Mouse (Mus musculus): ENCODE measurements around the gene Tepsin. TPM values are rescaled to one million over a fixed set of nuclear protein-coding genes. Genes with fewer than 3 reads are reported as not detected.
A peak's percentile ranks its signal among the peaks of the same experiment; 100 is the strongest.

Tepsin gene
- polyA plus RNA-seq, 1 experiment from 2014 or later: 22.4 TPM

GRCm38 (mm10) chr11:120107796-120108195, 9.3 kb upstream of the Tepsin start:
- Histone ChIP-seq H3K27me3 (no peaks in the 10 kb centered on the region), H3K4me2 (no peak overlapping the region), H3K36me3 (peaks cover 73% of the 10 kb centered on the region), H3K4me3 (replicated peaks) (no peak overlapping the region), H3K4me1 (peaks cover 34% of the 10 kb centered on the region), H3K9me3 (replicated peaks) (no peaks in the 10 kb centered on the region), H3K9ac (no peak overlapping the region), H3K27ac (no peak overlapping the region; the same call in 1 of the 2 replicates)
- ATAC-seq (replicated peaks; ENCODE audit: low FRiP score): no peak
- 69% methylated on average over 9 of the region's 9 CpGs for WGBS

DNA sequence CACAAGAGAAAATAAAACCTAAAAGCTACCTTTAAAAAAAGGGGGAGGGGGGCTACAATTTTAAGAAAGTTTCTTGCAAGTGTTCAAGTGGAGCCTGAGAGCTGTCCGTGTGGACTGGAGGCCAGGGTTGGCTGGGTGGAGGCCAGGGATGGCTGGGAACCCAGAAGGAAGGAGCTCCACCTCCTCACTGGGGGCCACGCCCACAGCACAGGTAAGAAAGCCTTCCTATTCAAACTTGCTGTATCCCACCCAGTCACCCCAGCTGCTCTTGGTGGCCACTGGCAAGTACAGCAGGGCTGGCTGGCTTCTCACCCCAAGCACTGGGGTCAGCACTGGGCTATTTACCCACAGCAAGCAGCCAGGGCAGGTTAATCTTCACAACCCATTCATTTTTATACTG, 8.5 kb upstream of the Tepsin start:
- Histone ChIP-seq H3K36me3 (peaks cover 66% of the 10 kb centered on the region), H3K4me2 (no peak overlapping the region), H3K27me3 (no peaks in the 10 kb centered on the region), H3K27ac (no peak overlapping the region), H3K9ac (no peak overlapping the region), H3K9me3 (replicated peaks) (no peaks in the 10 kb centered on the region), H3K4me1 (peaks cover 34% of the 10 kb centered on the region), H3K4me3 (replicated peaks) (no peak overlapping the region)
- WGBS: 89% methylated on average over 2 of the region's 2 CpGs
- no peak for ATAC-seq (replicated peaks; ENCODE audit: low FRiP score)

DNA sequence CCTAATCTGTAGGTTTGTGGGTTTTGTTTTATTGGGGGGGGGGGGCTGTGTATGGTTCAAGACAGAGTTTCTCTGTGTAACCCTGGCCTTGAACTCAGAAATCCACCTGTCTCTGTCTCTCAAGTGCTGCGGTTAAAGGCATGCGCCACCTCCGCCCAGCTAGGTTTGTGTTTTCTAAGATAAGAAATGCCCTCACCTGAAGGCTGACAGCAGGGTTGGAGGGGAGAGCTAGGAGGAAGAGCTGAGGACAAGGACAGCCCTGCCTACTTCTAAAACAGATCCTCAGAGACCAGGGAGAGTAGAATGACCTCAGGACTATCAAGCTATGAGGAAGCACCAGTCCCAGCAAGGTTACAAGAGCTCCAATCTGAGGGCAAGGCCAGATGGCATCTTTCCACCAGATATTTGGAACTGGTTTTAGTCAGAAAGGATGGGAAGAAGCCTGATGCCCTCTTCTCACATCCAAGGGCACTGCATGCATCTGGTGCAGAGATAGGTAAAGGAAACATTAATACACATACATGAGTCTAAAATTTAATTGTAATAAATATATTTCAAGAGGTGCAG, 5.0 kb upstream of the Tepsin start:
- no peak overlapping the region for H3K4me3 ChIP-seq (replicated peaks)
- ATAC-seq (replicated peaks; ENCODE audit: low FRiP score): no peak
- no peak overlapping the region for H3K9ac ChIP-seq
- H3K27me3 ChIP-seq: no peaks in the 10 kb centered on the region
- H3K4me1 ChIP-seq: peaks cover 27% of the 10 kb centered on the region
- H3K36me3 ChIP-seq: peaks cover 60% of the 10 kb centered on the region
- no peak overlapping the region for H3K27ac ChIP-seq
- H3K4me2 ChIP-seq: no peak overlapping the region
- H3K9me3 ChIP-seq (replicated peaks): no peaks in the 10 kb centered on the region
- 92% methylated on average over 3 of the region's 3 CpGs for WGBS

DNA sequence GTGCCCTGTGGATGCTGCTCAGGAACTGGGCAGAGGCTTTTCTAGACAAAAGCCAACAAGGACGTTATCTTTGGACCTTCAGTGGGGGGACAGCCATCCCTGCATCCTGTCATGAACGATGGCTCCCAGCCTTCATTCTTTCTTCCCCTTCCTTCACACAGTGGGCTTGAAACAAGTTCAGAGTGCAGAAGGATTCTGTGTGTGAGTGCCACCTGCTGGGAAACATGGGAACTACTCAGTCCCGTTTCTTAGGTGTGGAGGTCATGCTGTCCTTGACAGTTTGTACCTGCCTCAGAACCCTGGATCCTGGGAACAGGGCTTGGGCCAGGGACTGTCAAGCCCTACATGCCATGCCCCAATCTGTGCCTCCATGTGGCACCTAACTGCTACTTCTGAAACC, 2.5 kb upstream of the Tepsin start:
- Histone ChIP-seq H3K27ac (peak overlapping the region; percentile 24; the same call in 1 of the 2 replicates), H3K27me3 (no peaks in the 10 kb centered on the region), H3K4me2 (no peak overlapping the region), H3K9ac (no peak overlapping the region), H3K9me3 (replicated peaks) (no peaks in the 10 kb centered on the region), H3K4me3 (replicated peaks) (no peak overlapping the region), H3K4me1 (peaks cover 29% of the 10 kb centered on the region), H3K36me3 (peaks cover 45% of the 10 kb centered on the region)
- WGBS: 5% methylated on average over 3 of the region's 3 CpGs
- ATAC-seq (replicated peaks; ENCODE audit: low FRiP score): no peak

GRCm38 (mm10) chr11:120092817-120093591, 5.5 kb downstream of the Tepsin start:
- H3K4me1 ChIP-seq: peaks cover 11% of the 10 kb centered on the region
- ATAC-seq (replicated peaks; ENCODE audit: low FRiP score): no peak; the same call in 1 of the 2 replicates
- H3K27ac ChIP-seq: no peak overlapping the region
- no peak overlapping the region for H3K4me2 ChIP-seq
- 74% methylated on average over 23 of the region's 23 CpGs for WGBS
- H3K9me3 ChIP-seq (replicated peaks): no peaks in the 10 kb centered on the region
- H3K27me3 ChIP-seq: no peaks in the 10 kb centered on the region
- H3K36me3 ChIP-seq: peaks cover 69% of the 10 kb centered on the region
- H3K4me3 ChIP-seq (replicated peaks): no peak overlapping the region
- H3K9ac ChIP-seq: no peak overlapping the region

DNA sequence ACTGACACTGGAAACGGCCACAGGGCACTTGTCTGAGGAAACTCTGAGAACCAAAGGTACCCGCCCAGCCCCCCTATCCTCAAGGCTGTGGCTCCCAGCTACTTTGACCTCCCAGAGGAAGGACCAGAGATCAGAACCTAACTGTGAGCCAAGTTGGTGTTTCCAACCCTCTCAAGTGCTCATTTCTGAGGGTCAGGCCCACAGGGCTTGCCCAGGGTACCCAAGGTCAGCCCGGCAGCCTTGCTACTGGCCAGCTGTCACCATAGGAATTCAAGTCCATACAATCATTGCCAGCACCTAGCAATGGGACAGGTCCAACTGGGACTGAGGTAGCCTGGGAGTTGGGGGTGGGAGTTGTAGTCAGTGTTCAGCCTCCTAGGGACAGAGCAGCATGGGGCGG, 7.9 kb downstream of the Tepsin start:
- ATAC-seq (replicated peaks; ENCODE audit: low FRiP score): no peak
- H3K27ac ChIP-seq: no peak overlapping the region
- no peak overlapping the region for H3K4me3 ChIP-seq (replicated peaks)
- no peak overlapping the region for H3K4me2 ChIP-seq
- H3K27me3 ChIP-seq: no peaks in the 10 kb centered on the region
- no peaks in the 10 kb centered on the region for H3K9me3 ChIP-seq (replicated peaks)
- peaks cover 56% of the 10 kb centered on the region for H3K36me3 ChIP-seq
- peaks cover 12% of the 10 kb centered on the region for H3K4me1 ChIP-seq
- no peak overlapping the region for H3K9ac ChIP-seq
- WGBS: 94% methylated on average over 4 of the region's 4 CpGs

- peaks cover 28% of the 10 kb centered on the region for H3K4me1 ChIP-seq
- H3K27ac ChIP-seq: peak within 1 kb of the TSS; percentile 80
- H3K4me3 ChIP-seq (replicated peaks): peak within 1 kb of the TSS; percentile 94
- peaks cover 35% of the 10 kb centered on the region for H3K36me3 ChIP-seq
- peak within 1 kb of the TSS; percentile 96 for H3K9ac ChIP-seq
- no peaks in the 10 kb centered on the region for H3K27me3 ChIP-seq
- peak within 1 kb of the TSS; percentile 87 for H3K4me2 ChIP-seq
- WGBS: under 1% methylated on average over 42 of the region's 42 CpGs
- H3K9me3 ChIP-seq (replicated peaks): no peaks in the 10 kb centered on the region
- ATAC-seq (replicated peaks; ENCODE audit: low FRiP score): peak; percentile 98
These were observed 11.8 kb downstream of the Tepsin start, which contains the start of gene Cep131 for GRCm38 (mm10) chr11:120086702-120087152. Gene Cep131 (minus strand): TSS chr11:120086827.

- Histone ChIP-seq H3K36me3 (peaks cover 34% of the 10 kb centered on the region), H3K4me3 (replicated peaks) (peak overlapping the region; percentile 94), H3K9ac (peak overlapping the region; percentile 96), H3K4me2 (peak overlapping the region; percentile 87), H3K9me3 (replicated peaks) (no peaks in the 10 kb centered on the region), H3K4me1 (peaks cover 28% of the 10 kb centered on the region), H3K27ac (peak overlapping the region; percentile 80), H3K27me3 (no peaks in the 10 kb centered on the region)
- WGBS: under 1% methylated on average over 25 of the region's 25 CpGs
- ATAC-seq (replicated peaks; ENCODE audit: low FRiP score): peak; percentile 45
These were observed 12.5 kb downstream of the Tepsin start for GRCm38 (mm10) chr11:120085891-120086627.

GRCm38 (mm10) chr11:120080282-120080681, 18.2 kb downstream of the Tepsin start:
- Histone ChIP-seq H3K36me3 (peaks cover 78% of the 10 kb centered on the region), H3K9ac (no peak overlapping the region), H3K4me2 (no peak overlapping the region), H3K4me3 (replicated peaks) (no peak overlapping the region), H3K27me3 (no peaks in the 10 kb centered on the region), H3K9me3 (replicated peaks) (no peaks in the 10 kb centered on the region), H3K27ac (0 out of 2 replicates have a peak overlapping the region, but pooled peaks have one; percentile 27), H3K4me1 (peaks cover 17% of the 10 kb centered on the region)
- no peak for ATAC-seq (replicated peaks; ENCODE audit: low FRiP score)
- 76% methylated on average over 6 of the region's 6 CpGs for WGBS

- no peak for ATAC-seq (replicated peaks; ENCODE audit: low FRiP score)
- Histone ChIP-seq H3K4me3 (replicated peaks) (no peak overlapping the region), H3K27ac (no peak overlapping the region), H3K9me3 (replicated peaks) (no peaks in the 10 kb centered on the region), H3K36me3 (peaks cover 92% of the 10 kb centered on the region), H3K9ac (no peak overlapping the region), H3K4me2 (no peak overlapping the region), H3K4me1 (peaks cover 11% of the 10 kb centered on the region; the same call in 1 of the 2 replicates), H3K27me3 (no peaks in the 10 kb centered on the region)
- 69% methylated on average over 3 of the region's 3 CpGs for WGBS
These were observed 22.3 kb downstream of the Tepsin start for GRCm38 (mm10) chr11:120076191-120076590.

DNA sequence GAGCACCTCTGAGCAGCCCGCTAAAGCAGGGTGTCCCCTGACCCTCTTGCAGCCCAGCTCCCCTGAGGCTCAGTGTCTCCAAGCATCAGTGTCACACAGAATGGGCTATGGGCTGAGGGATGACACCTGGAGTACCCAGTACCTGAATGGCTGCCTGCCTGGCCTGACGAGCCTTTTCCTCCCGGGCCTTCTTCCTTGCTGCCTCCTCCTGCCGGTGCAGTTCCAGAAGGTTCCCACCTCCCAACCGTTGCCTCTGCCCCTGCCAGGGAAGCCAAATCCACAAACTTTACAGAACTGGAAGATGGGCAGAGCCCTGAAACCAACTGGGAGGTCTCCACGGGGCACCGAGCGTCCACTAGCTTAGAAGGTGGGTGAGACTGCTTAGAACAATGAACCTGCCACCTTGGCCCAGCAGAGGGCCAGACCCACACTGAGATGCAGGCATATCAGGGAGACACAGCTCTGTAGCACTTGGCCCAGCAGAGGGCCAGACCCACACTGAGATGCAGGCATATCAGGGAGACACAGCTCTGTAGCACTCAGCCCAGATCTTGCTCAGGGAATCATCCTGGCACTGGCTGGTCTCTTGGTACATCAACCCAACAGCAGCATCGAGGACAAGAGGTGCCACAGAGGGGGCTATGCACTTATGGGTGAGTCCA, 25.4 kb downstream of the Tepsin start:
- Histone ChIP-seq H3K9ac (no peak overlapping the region), H3K27me3 (no peaks in the 10 kb centered on the region), H3K4me1 (peaks cover 24% of the 10 kb centered on the region), H3K27ac (no peak overlapping the region), H3K36me3 (peaks cover 90% of the 10 kb centered on the region), H3K4me3 (replicated peaks) (no peak overlapping the region), H3K4me2 (no peak overlapping the region), H3K9me3 (replicated peaks) (no peaks in the 10 kb centered on the region)
- no peak for ATAC-seq (replicated peaks; ENCODE audit: low FRiP score)
- WGBS: 79% methylated on average over 9 of the region's 9 CpGs
